Comparison of ENCODE assay signal across 25 mouse cellular contexts in genomic region chr14:12377289-12377688, GRCm38 (mm10). TPM values are rescaled to one million over a fixed set of nuclear protein-coding genes. Genes with fewer than 3 reads are reported as not detected.
DNase-seq lines count a peak whose midpoint lies in the region; ATAC-seq and TF ChIP-seq lines count a peak whose summit lies in the region.
"Had no signal": no experiment of that assay in that cellular context is flagged by ENCODE, and none has a peak within 500 bp of the region (broad histone marks: within the 10 kb centered on the region; RNA-seq: fewer than 3 reads in every experiment).

No protein-coding gene starts in this region.

- DNase-seq in forebrain, embryonic 10.5 days (ENCODE audit: extremely low spot score, low spot score), result no peak
- no peak for DNase-seq in forebrain, postnatal 0 days
- DNase-seq in brain, embryonic 14.5 days (ENCODE audit: low read depth), result peak; percentile 39
- DNase-seq: adrenal gland, adult 8-10 months; adrenal gland, postnatal 14 days; adrenal gland, postnatal 36 days; B cell, adult 2 months; cerebellum, adult 11 months; cerebellum, adult 18-20 months; cerebellum, adult 8-10 months; cerebellum, adult 9-11 months; cerebellum, postnatal 36 days; embryo, embryonic 11 days had no signal

- no peak for TF ChIP-seq POLR2A in brain, embryonic 14.5 days (IDR thresholded peaks at IDR 0.05; ENCODE audit: borderline replicate concordance, extremely low read depth, insufficient read depth, insufficient read length, poor library complexity, severe bottlenecking)

- H3K27me3 ChIP-seq in forebrain, embryonic 15.5 days, result no peaks in the 10 kb centered on the region
- peaks cover 93% of the 10 kb centered on the region for H3K27me3 ChIP-seq in forebrain, embryonic 10.5 days (ENCODE audit: poor library complexity, severe bottlenecking)
- no peaks in the 10 kb centered on the region for H3K27me3 ChIP-seq in forebrain, postnatal 0 days (ENCODE audit: insufficient read depth, low read length)
- peaks cover 74% of the 10 kb centered on the region for H3K27me3 ChIP-seq in forebrain, embryonic 12.5 days
- H3K27me3 ChIP-seq: CH12.LX had no signal

- no peak overlapping the region for H3K4me2 ChIP-seq in forebrain, embryonic 15.5 days (replicated peaks)
- no peak overlapping the region for H3K4me2 ChIP-seq in forebrain, postnatal 0 days (ENCODE audit: low read depth)
- no peak overlapping the region for H3K4me2 ChIP-seq in forebrain, embryonic 12.5 days
- H3K4me2 ChIP-seq: embryonic facial prominence, embryonic 13.5 days; embryonic facial prominence, embryonic 15.5 days had no signal

- TF ChIP-seq CTCF in forebrain, postnatal 0 days (IDR thresholded peaks at IDR 0.05; ENCODE audit: low read depth), result no peak
- TF ChIP-seq CTCF in brain, embryonic 14.5 days (IDR thresholded peaks at IDR 0.05; ENCODE audit: borderline replicate concordance, extremely low read depth, insufficient read depth, insufficient read length), result no peak

- no peaks in the 10 kb centered on the region for H3K36me3 ChIP-seq in forebrain, embryonic 15.5 days
- H3K36me3 ChIP-seq in forebrain, embryonic 10.5 days (replicated peaks), result no peaks in the 10 kb centered on the region
- no peaks in the 10 kb centered on the region for H3K36me3 ChIP-seq in forebrain, postnatal 0 days (ENCODE audit: insufficient read depth)
- H3K36me3 ChIP-seq in forebrain, embryonic 12.5 days (replicated peaks), result no peaks in the 10 kb centered on the region
- H3K36me3 ChIP-seq: embryonic facial prominence, embryonic 13.5 days; embryonic facial prominence, embryonic 15.5 days; G1E had no signal

- peaks cover 15% of the 10 kb centered on the region for H3K4me1 ChIP-seq in forebrain, embryonic 15.5 days
- H3K4me1 ChIP-seq in forebrain, embryonic 10.5 days, result peaks cover 38% of the 10 kb centered on the region
- peaks cover 4% of the 10 kb centered on the region; the same call in 1 of the 2 replicates for H3K4me1 ChIP-seq in forebrain, postnatal 0 days (ENCODE audit: insufficient read depth)
- peaks cover 7% of the 10 kb centered on the region for H3K4me1 ChIP-seq in forebrain, embryonic 12.5 days
- H3K4me1 ChIP-seq: embryonic facial prominence, embryonic 13.5 days; embryonic facial prominence, embryonic 15.5 days had no signal

- H3K9ac ChIP-seq in forebrain, embryonic 15.5 days (replicated peaks), result no peak overlapping the region
- no peak overlapping the region for H3K9ac ChIP-seq in forebrain, postnatal 0 days
- H3K9ac ChIP-seq in forebrain, embryonic 12.5 days, result no peak overlapping the region
- H3K9ac ChIP-seq: embryonic facial prominence, embryonic 13.5 days; embryonic facial prominence, embryonic 15.5 days had no signal

- H3K4me3 ChIP-seq in forebrain, embryonic 15.5 days, result no peak overlapping the region
- H3K4me3 ChIP-seq in forebrain, embryonic 10.5 days, result no peak overlapping the region
- H3K4me3 ChIP-seq in forebrain, postnatal 0 days (ENCODE audit: low read depth, low read length), result no peak overlapping the region
- H3K4me3 ChIP-seq in forebrain, embryonic 12.5 days (replicated peaks), result no peak overlapping the region
- H3K4me3 ChIP-seq: embryonic facial prominence, embryonic 13.5 days; embryonic facial prominence, embryonic 15.5 days; erythroblast, embryonic 14.5 days had no signal

- H3K9me3 ChIP-seq in forebrain, embryonic 15.5 days, result no peaks in the 10 kb centered on the region
- no peaks in the 10 kb centered on the region for H3K9me3 ChIP-seq in forebrain, embryonic 10.5 days
- no peaks in the 10 kb centered on the region for H3K9me3 ChIP-seq in forebrain, postnatal 0 days (ENCODE audit: low read length)
- no peaks in the 10 kb centered on the region for H3K9me3 ChIP-seq in forebrain, embryonic 12.5 days
- H3K9me3 ChIP-seq: embryonic facial prominence, embryonic 13.5 days; embryonic facial prominence, embryonic 15.5 days; G1E had no signal

- peak overlapping the region; percentile 16 for H3K27ac ChIP-seq in forebrain, embryonic 15.5 days (replicated peaks)
- no peak overlapping the region for H3K27ac ChIP-seq in forebrain, embryonic 10.5 days
- no peak overlapping the region for H3K27ac ChIP-seq in forebrain, postnatal 0 days (ENCODE audit: low read depth, low read length)
- H3K27ac ChIP-seq in forebrain, embryonic 12.5 days, result no peak overlapping the region
- H3K27ac ChIP-seq: embryonic facial prominence, embryonic 13.5 days; embryonic facial prominence, embryonic 15.5 days had no signal

- peak; percentile 48; the same call in 1 of the 2 replicates for ATAC-seq in forebrain, embryonic 15.5 days (replicated peaks)
- ATAC-seq in forebrain, postnatal 0 days, result peak; percentile 79
- no peak for ATAC-seq in forebrain, embryonic 12.5 days (ENCODE audit: low FRiP score)
- ATAC-seq: activated CD4-positive, CD25-positive, alpha-beta regulatory T cell, adult 4 months; CD4-positive, CD25-positive, alpha-beta regulatory T cell, adult 4 months; Patski had no signal

- 84% methylated on average over 2 of the region's 2 CpGs for WGBS in forebrain, embryonic 15.5 days
- 97% methylated on average over 2 of the region's 2 CpGs for WGBS in forebrain, embryonic 10.5 days
- 84% methylated on average over 2 of the region's 2 CpGs for WGBS in forebrain, postnatal 0 days
- WGBS in forebrain, embryonic 12.5 days, result 95% methylated on average over 2 of the region's 2 CpGs

RNA-seq across cellular contexts. Expression of gene Fezf2, which starts 29.3 kb away (rescaled TPM):
- polyA plus RNA-seq in forebrain, embryonic 15.5 days (2015; fragmentation: Nextera tagmentation; extraction: Ambion mirVana), result 90.9 and 94.3 TPM in 2 replicates
- polyA plus RNA-seq in forebrain, embryonic 10.5 days (2016; fragmentation: Nextera tagmentation; extraction: Ambion mirVana), result 31.3 and 35.2 TPM in 2 replicates
- 26.8 and 27.5 TPM in 2 replicates for total RNA-seq in forebrain, postnatal 0 days (2014; rRNA removed)
- polyA plus RNA-seq in forebrain, postnatal 0 days (2015; fragmentation: Nextera tagmentation; extraction: Ambion mirVana), result 40.7 and 42.2 TPM in 2 replicates
- polyA plus RNA-seq in forebrain, embryonic 12.5 days (2016; fragmentation: Nextera tagmentation; extraction: Ambion mirVana), result 46.8 and 52.6 TPM in 2 replicates
- 16.5 and 79.1 TPM in 2 replicates for polyA plus RNA-seq in brain, embryonic 14.5 days (2012; rRNA removed)
- total RNA-seq: adrenal gland, adult 18-20 months; adrenal gland, adult 8-10 months; adrenal gland, postnatal 14 days; adrenal gland, postnatal 36 days; CH12.LX; common myeloid progenitor, adult 5-6 weeks had no signal
- polyA plus RNA-seq: CD4-positive, CD25-positive, alpha-beta regulatory T cell, adult 4 months; erythroblast, embryonic 14.5 days; G1E; Patski had no signal
